Mouse (Mus musculus) spleen, adult 2 months (tissue): ENCODE data around the gene BC024978. TPM values are rescaled to one million over a fixed set of nuclear protein-coding genes. Genes with fewer than 3 reads are reported as not detected.

Experiments used
- DNase-seq, 2 experiments: peaks; one replicate each; pipeline versions ENCODE4 v3.0.0 to v3.0.0-alpha.2; 2012 to 2021; ENCODE audit warnings: low spot score in 2 of 2, low read depth in 1 of 2
- H3K27ac ChIP-seq: fragments of 200-500 bp; 2 replicates; pipeline ENCODE4 v1.5.1; 2012; ENCODE audit warnings: low read length, inconsistent platforms; ENCODE audit not compliant: insufficient read depth
- H3K27me3 ChIP-seq: fragments of 200-500 bp; 2 replicates; pipeline ENCODE4 v1.6.1; 2012; ENCODE audit warnings: mild to moderate bottlenecking, moderate library complexity, low read length, inconsistent platforms; ENCODE audit not compliant: control insufficient read depth, insufficient read depth
- H3K36me3 ChIP-seq: fragments of 200-500 bp; 2 replicates; pipeline ENCODE4 v1.6.1; 2012; ENCODE audit warnings: mild to moderate bottlenecking, low read length, inconsistent platforms; ENCODE audit not compliant: control insufficient read depth, insufficient read depth
- H3K4me1 ChIP-seq: fragments of 200-500 bp; 2 replicates; pipeline ENCODE4 v1.6.1; 2011; ENCODE audit warnings: inconsistent platforms; ENCODE audit not compliant: control insufficient read depth, insufficient read depth, insufficient read length
- H3K4me3 ChIP-seq: fragments of 200-500 bp; 2 replicates; pipeline ENCODE4 v1.5.1; 2011; ENCODE audit warnings: mild to moderate bottlenecking, inconsistent platforms; ENCODE audit not compliant: insufficient read depth, insufficient read length; ENCODE audit errors: extremely low read depth
- CTCF ChIP-seq: fragments of 200-500 bp; IDR thresholded peaks from 2 replicates; pipeline ENCODE4 v1.5.1; 2011; ENCODE audit warnings: mild to moderate bottlenecking, inconsistent platforms; ENCODE audit not compliant: insufficient read depth, insufficient read length, insufficient replicate concordance; ENCODE audit errors: extremely low read depth
- POLR2A ChIP-seq: fragments of 200-500 bp; IDR thresholded peaks from 2 replicates; pipeline ENCODE4 v1.6.1; 2011; ENCODE audit warnings: low read depth, low read length, inconsistent platforms
- WGBS: fragments of 180-500 bp; shearing (Covaris S2); methylation state at CpG from one replicate; pipeline ENCODE4 v1.1.7; 2018; 5-methylcytosine and 5-hydroxymethylcytosine counted together
- polyA plus RNA-seq: library from polyadenylated mRNA; depleted of rRNA; stranded (reverse); fragments of >200 nt; gene quantifications from 2 replicates; pipeline ENCODE4 v1.2.3, GENCODE M21; 2012

Gene BC024978
- polyA plus RNA-seq, 1 experiment, result 9.5 TPM

DNA sequence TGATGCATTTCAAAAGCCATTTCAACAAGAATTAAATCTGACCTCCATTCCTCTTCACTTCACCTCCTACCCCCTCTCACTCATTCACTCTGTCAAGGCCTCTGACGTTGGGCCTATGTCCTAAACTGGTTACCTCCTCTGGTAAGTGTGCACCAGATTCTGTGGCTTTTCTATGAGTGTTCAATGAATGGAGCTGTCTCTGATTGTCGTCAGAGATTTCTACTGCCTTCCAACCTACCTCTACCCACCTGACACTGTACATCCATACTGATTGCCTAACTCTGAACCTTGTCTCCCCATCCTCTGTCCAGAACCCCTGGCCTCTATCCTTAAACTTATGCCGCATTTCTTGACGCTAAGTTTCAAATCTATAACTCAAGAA, 17.6 kb upstream of the BC024978 start:
- H3K36me3 ChIP-seq, result peaks cover 20% of the 10 kb centered on the region
- no peaks in the 10 kb centered on the region; the same call in 1 of the 2 replicates for H3K4me1 ChIP-seq
- DNase-seq, result no peak
- WGBS, result 12% methylated on average over 4 of the region's 4 CpGs
- no peak for TF ChIP-seq CTCF
- TF ChIP-seq POLR2A, result no peak
- H3K27ac ChIP-seq, result peak overlapping the region; percentile 98
- H3K27me3 ChIP-seq, result no peaks in the 10 kb centered on the region
- H3K4me3 ChIP-seq, result peak overlapping the region; percentile 90; the same call in 1 of the 2 replicates

DNA sequence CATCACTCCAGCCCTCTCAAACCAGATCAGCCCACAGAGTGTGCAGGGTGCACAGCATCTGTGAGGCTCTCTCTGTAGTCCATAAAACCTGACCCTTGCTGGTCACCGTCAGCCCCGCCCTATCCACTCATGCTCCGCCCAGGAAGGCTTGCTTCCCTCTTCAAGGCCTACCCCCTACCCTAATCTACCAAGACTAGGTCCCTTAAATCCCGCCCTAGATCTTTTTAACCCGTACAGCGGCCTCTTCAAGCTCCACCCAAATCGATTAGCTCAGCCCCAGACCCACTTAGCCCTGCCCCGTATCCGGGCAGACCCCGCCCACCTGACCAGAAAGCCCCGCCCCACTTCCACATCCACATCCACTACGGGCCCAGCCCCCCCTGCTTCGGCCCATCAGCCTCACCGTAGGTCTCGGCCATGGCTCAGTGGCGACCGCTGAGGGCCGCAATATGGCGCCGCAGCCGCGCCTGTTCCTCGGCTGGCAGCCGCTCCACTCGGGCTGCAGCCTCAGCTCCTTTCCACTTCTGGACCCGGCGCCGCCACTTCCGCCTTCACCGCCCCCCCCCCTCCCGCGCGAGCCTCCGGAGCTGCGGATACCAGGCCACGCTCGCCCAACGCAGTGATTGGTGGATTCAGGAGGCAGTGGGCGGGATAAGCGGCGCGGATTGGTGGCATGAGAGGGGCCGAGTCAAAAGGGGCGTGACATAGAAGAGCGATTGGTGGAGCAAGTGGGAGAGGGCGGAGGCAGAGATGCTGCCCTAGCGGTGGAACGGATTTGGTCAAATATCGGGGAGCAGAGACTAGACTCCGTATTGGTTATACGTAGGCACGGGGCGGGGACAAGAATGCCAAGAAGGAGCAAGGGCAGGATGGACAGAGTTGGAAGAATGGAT, 17.0 kb upstream of the BC024978 start, which contains the start of gene Rab4b:
Gene Rab4b (minus strand): TSS at position 573 of the 893 bp plus-strand sequence.
- peak within 1 kb of the TSS; percentile 90 for H3K4me3 ChIP-seq
- TF ChIP-seq POLR2A (peak; percentile 29), CTCF (peak; percentile 54; the same call in 1 of the 2 replicates)
- H3K27me3 ChIP-seq, result no peaks in the 10 kb centered on the region
- under 1% methylated on average over 53 of the region's 53 CpGs for WGBS
- DNase-seq, result peak; percentile 100
- peak within 1 kb of the TSS; percentile 98 for H3K27ac ChIP-seq
- peaks cover 16% of the 10 kb centered on the region for H3K36me3 ChIP-seq
- H3K4me1 ChIP-seq, result no peaks in the 10 kb centered on the region; the same call in 1 of the 2 replicates

DNA sequence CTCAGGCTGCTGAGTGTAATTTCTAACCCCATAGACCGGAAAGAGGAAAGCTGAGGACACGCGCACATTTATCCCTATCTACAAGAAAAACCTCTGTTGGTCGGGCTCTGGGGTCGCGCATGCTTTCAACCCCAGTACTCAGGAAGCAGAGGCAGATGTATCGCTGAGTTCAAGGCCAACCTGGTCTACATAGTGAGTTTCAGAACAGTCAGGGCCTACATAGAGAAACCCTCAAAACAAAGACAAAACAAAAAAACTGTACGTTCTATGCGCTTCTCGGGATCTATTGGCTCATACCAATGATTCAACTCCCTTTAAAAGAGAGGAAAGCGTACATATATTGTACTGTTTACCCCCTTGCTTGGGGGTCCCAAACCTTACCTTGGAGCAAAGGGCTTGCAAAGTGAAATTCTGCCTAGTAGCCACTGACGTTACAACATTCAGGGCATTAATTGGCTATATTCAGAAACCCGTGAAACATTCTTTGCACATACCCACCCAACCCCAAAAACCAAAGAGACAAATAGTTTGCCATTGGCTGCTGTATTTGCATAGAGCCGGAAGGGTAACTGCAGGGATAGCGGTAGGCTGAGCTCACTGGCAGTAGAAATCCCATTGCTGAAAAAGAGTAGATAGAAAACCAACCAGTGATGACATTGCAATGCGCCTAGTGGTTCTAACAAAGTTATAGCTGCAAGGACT, 16.2 kb upstream of the BC024978 start:
- Histone ChIP-seq H3K36me3 (peaks cover 12% of the 10 kb centered on the region), H3K4me3 (peak overlapping the region; percentile 55), H3K27me3 (no peaks in the 10 kb centered on the region), H3K27ac (peak overlapping the region; percentile 73), H3K4me1 (no peaks in the 10 kb centered on the region; the same call in 1 of the 2 replicates)
- WGBS, result 49% methylated on average over 16 of the region's 16 CpGs
- no peak for TF ChIP-seq POLR2A
- TF ChIP-seq CTCF, result no peak
- no peak for DNase-seq

DNA sequence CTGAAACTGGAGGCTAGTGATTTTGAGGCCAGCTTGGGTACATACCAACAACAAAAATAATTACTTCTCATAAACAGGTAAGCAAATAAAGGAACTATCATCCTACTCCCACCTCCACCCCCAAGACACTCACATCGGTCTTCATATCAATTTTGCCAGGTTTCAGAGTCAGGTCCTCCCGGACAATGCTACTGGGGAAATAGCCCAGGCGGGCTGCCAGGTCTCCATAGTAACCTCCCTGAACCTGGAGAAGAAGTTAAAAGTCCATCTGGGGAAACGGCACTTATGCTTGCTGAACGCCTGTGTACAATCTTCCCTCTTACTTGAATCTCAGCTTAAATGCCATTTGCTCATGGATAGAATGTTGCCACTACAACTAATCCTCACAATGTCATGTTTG, 15.5 kb upstream of the BC024978 start:
- WGBS, result 87% methylated on average over 5 of the region's 5 CpGs
- Histone ChIP-seq H3K27me3 (no peaks in the 10 kb centered on the region), H3K27ac (no peak overlapping the region), H3K36me3 (peaks cover 9% of the 10 kb centered on the region), H3K4me3 (no peak overlapping the region), H3K4me1 (no peaks in the 10 kb centered on the region; the same call in 1 of the 2 replicates)
- TF ChIP-seq POLR2A, result no peak
- no peak for TF ChIP-seq CTCF
- no peak for DNase-seq

DNA sequence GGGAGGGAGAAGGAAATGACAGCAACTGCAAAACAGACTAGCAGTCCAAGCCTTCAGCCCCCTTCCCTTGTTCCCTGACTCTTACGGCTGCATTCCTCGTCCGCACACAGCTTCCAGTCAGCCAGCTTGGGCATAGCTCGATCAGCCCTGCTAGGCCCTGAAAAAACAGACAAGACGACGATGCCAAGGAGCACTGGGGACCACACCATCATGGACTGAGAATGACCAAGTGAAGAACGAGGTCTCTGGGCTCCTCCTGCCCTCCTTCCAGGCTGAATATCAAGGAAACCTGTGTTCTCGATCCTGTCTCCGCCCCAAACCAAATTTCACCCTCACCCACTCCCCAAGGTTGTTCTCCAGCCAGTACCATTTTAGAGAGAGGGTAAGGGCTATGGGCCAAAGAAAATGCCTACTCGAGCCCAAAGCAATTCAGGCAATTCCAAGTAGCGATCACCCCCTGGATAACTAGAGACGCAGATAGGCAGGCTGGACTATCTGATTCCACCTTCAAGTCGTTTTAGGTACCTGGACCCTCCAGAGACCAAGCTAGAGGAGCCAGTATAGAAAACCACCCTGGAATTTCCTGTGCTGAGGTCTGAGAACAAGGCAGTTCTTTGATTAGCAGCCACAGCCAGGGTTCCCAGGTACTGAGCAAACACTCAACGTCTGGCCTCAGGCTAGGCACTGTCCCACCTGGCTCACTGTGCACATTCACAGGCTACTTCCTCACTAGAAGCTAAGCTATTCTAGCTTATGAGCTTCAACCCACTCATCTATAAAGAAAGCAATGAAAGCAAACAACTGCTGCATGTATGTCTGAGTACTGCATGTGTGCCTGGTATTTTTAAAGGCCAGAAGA, 14.5 kb upstream of the BC024978 start, which contains the start of the genes Gm21983 and Mia:
Gene Gm21983 (minus strand): TSS at position 250 of the 859 bp plus-strand sequence.
Gene Mia (minus strand): TSS at position 321 of the 859 bp plus-strand sequence.
- H3K4me1 ChIP-seq, result no peaks in the 10 kb centered on the region; the same call in 1 of the 2 replicates
- TF ChIP-seq POLR2A (no peak), CTCF (no peak)
- no peaks in the 10 kb centered on the region for H3K27me3 ChIP-seq
- no peak for DNase-seq
- 84% methylated on average over 14 of the region's 14 CpGs for WGBS
- H3K4me3 ChIP-seq, result no peak within 1 kb of the TSS
- peaks cover 8% of the 10 kb centered on the region for H3K36me3 ChIP-seq
- H3K27ac ChIP-seq, result no peak within 1 kb of the TSS

DNA sequence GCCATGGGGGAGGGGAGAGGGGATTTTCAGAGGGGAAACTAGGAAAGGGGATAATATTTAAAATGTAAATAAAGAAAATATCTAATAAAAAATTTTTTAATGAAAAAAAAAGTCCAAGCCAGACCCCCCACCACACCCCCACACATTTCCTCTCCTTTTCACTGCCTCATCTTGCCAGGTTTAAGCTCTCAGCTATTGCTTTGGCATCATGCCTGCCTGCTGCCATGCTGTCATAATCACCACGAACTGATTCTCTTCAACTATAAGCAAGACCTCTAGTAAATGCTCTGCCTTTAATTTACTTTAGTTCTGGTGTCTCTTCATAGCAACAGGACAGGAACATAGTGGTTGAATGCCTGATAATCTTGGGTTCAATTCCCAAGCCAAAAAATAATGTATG, 13.1 kb upstream of the BC024978 start:
- Histone ChIP-seq H3K27ac (no peak overlapping the region), H3K4me3 (no peak overlapping the region), H3K36me3 (peaks cover 15% of the 10 kb centered on the region), H3K27me3 (no peaks in the 10 kb centered on the region), H3K4me1 (no peaks in the 10 kb centered on the region; the same call in 1 of the 2 replicates)
- 85% methylated on average over 1 of the region's 1 CpGs for WGBS
- DNase-seq, result no peak
- TF ChIP-seq POLR2A, result no peak
- no peak for TF ChIP-seq CTCF
